Mouse (Mus musculus) CH12.LX (cell line): ENCODE measurements around the gene Ms4a6d.

Experiments
- CTCF ChIP-seq, 2 experiments: IDR thresholded peaks in 1 of 2; conservative IDR thresholded peaks in 1 of 2; 2 replicates each; pipeline ENCODE4 v1.5.1; 2011 to 2012; ENCODE audit warnings: low read depth in 2 of 2, low read length in 2 of 2, improper control_type of control experiment in 1 of 2, inconsistent platforms in 1 of 2, mild to moderate bottlenecking in 1 of 2, moderate library complexity in 1 of 2
- ELF1 ChIP-seq: IDR thresholded peaks from 2 replicates; pipeline ENCODE4 v1.6.1; 2014; ENCODE audit warnings: low read depth, mild to moderate bottlenecking, inconsistent platforms, low read length, improper control_type of control experiment
- EP300 ChIP-seq: IDR thresholded peaks from 2 replicates; pipeline ENCODE4 v1.6.1; 2011; ENCODE audit warnings: low read length, improper control_type of control experiment
- MAFK ChIP-seq: IDR thresholded peaks from 2 replicates; pipeline ENCODE4 v1.6.1; 2011; ENCODE audit warnings: low read length, improper control_type of control experiment; ENCODE audit not compliant: insufficient replicate concordance
- POLR2A ChIP-seq: IDR thresholded peaks from 2 replicates; pipeline ENCODE4 v1.6.1; 2011; ENCODE audit warnings: low read depth, mild to moderate bottlenecking, improper control_type of control experiment, low read length
- POLR2AphosphoS2 ChIP-seq: IDR thresholded peaks from 2 replicates; pipeline ENCODE4 v1.6.1; 2011; ENCODE audit warnings: low read depth, low read length, improper control_type of control experiment
- RAD21 ChIP-seq: IDR thresholded peaks from 2 replicates; pipeline ENCODE4 v1.6.1; 2011; ENCODE audit warnings: low read depth, mild to moderate bottlenecking, low read length, improper control_type of control experiment, moderate library complexity
- USF1 ChIP-seq: IDR thresholded peaks from 2 replicates; pipeline ENCODE4 v1.6.1; 2014; ENCODE audit warnings: low read depth, mild to moderate bottlenecking, inconsistent platforms, low read length, improper control_type of control experiment

DNA sequence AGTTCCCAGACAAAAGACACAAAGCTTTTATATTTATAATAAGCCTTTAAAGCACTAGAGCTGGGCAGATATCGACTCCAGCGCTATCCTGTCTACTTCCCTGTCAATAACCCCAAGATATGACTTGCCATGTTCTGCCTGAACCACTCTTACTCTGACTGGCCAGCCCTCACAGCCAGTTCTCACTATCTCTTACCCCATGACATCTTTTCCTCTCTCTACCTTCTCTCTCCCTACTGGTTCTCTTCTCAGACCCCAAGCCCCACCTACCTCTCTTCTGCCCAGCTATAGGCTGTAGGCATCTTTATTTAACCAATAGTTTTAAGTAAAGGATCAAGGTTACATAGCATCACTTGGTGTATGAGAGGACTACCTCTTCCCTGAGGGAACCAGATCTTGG is 29.7 kb upstream of the Ms4a6d start:
- no peak for TF ChIP-seq POLR2A
- TF ChIP-seq CTCF (conservative IDR thresholded peaks at IDR 0.05 in 1 of 2, IDR thresholded peaks at IDR 0.05 in 1 of 2; ENCODE audit: low read depth in 2 of 2, low read length in 2 of 2), result no peak
- TF ChIP-seq ELF1, result no peak
- no peak for TF ChIP-seq USF1
- TF ChIP-seq EP300, result no peak
- no peak for TF ChIP-seq RAD21
- TF ChIP-seq POLR2AphosphoS2, result no peak
- TF ChIP-seq MAFK, result no peak
